Mouse (Mus musculus): ENCODE measurements around the gene 9930021J03Rik.

GRCm38 (mm10) chr19:29843641-29844035 is 37.8 kb upstream of the 9930021J03Rik start:
- TF ChIP-seq CTCF (IDR thresholded peaks at IDR 0.05; ENCODE audit: borderline replicate concordance, insufficient read depth, low read length) (no peak), POLR2A (IDR thresholded peaks at IDR 0.05; ENCODE audit: low read depth, low read length) (no peak)
